Mouse (Mus musculus): ENCODE measurements at regions not wholly inside any gene's neighbourhood (a gene's known extent, or its start where the extent isn't known, plus 50 kb on each side); places are given as distances from the start of the nearest gene placed in this dataset.
A peak's percentile ranks its signal among the peaks of the same experiment; 100 is the strongest.

DNA sequence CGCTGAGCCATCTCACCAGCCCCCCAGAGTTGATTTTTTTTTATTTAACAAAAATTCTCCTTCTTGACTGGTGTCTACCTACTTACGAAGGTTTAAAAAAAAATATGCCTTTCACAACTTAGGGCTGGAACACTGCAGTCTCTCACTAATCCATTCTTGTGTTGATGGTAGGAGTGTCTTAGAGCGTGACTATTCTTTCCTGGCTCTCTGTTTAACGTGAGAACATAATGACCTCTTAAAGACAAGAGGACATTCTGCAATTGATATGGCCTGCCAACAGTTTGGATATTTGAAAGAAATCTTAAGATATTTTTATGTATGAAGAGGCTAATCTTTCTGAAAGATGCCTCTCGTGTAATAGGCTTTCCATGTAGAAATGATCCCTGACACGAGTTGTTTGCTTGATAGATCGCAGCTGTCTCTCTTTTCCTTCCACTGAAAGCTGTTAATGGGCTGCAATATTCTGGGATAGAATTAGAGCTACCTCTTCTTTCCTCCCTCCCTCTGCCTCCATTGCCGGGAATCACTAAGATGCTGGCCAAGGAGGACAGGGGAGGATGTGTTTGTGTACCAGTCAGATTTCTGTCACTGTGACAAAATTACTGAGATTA is 101.2 kb upstream of the Adra1d start:
- Histone ChIP-seq H3K36me3 (ENCODE audit: insufficient read depth) (no peaks in the 10 kb centered on the region), H3K27ac (ENCODE audit: low read depth, low read length) (no peak overlapping the region), H3K4me2 (ENCODE audit: low read depth) (no peak overlapping the region), H3K27me3 (ENCODE audit: insufficient read depth, low read length) (no peaks in the 10 kb centered on the region), H3K4me3 (ENCODE audit: low read depth, low read length) (no peak overlapping the region), H3K9ac (no peak overlapping the region), H3K4me1 (ENCODE audit: insufficient read depth) (no peaks in the 10 kb centered on the region), H3K9me3 (ENCODE audit: low read length) (no peaks in the 10 kb centered on the region)
- ATAC-seq (no peak), DNase-seq (no peak)
- no peak for TF ChIP-seq CTCF (IDR thresholded peaks at IDR 0.05; ENCODE audit: low read depth)
- WGBS: 78% methylated on average over 8 of the region's 8 CpGs

DNA sequence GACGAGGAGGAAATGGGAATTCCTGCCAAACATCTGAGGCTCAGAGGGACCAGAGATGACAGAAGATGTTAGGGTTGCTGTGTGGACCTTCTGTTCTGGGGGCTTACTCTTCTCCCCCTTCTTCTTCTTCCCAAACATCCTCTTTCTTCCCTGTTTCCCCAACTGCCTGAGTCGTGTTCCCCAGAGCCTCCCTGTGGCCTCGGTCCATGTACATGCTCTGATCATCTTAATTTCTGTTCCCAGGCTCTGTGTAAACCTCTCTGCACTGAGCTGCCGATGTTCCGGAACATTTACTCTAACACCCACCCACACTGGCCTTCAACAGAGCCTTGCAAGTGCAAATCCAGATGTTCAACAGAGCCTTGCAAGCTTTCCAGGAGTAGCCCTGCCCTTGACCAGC is 90.1 kb upstream of the Adra1d start:
- ATAC-seq: no peak
- no peak overlapping the region for H3K9ac ChIP-seq
- H3K9me3 ChIP-seq (ENCODE audit: low read length): no peaks in the 10 kb centered on the region
- TF ChIP-seq CTCF (IDR thresholded peaks at IDR 0.05; ENCODE audit: low read depth): no peak
- no peaks in the 10 kb centered on the region for H3K4me1 ChIP-seq (ENCODE audit: insufficient read depth)
- no peaks in the 10 kb centered on the region for H3K27me3 ChIP-seq (ENCODE audit: insufficient read depth, low read length)
- no peak overlapping the region for H3K27ac ChIP-seq (ENCODE audit: low read depth, low read length)
- WGBS: 77% methylated on average over 5 of the region's 5 CpGs
- H3K4me3 ChIP-seq (ENCODE audit: low read depth, low read length): no peak overlapping the region
- H3K36me3 ChIP-seq (ENCODE audit: insufficient read depth): no peaks in the 10 kb centered on the region
- DNase-seq: no peak
- H3K4me2 ChIP-seq (ENCODE audit: low read depth): no peak overlapping the region

DNA sequence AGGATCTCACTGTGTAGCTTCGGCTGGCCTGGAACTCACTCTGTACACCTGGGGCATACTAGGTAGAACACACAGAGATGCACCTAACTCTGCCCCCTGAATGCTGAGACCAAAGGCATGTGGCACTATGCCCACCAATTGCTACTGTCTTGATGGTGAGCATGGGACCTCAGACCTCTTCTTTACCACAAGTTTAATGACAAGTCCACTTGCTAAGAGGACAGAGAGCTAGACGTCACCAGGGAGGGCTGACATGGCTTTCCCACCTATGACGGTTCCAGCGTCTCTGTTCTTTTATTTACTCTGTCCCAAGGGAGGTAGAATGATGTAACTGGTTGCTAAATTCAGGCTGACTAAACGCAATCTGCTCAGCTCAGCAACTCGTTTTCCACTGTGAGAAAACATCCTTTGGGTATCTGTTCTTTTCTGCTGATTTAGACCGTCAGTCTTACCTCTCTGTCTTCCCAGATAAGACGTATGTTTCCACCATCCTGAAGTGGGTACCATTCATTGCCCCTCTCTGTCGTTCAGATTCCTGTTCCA is 88.6 kb upstream of the Adra1d start:
- Histone ChIP-seq H3K36me3 (ENCODE audit: insufficient read depth) (no peaks in the 10 kb centered on the region), H3K9ac (no peak overlapping the region)
- 75% methylated on average over 9 of the region's 9 CpGs for whole genome bisulfite sequencing

DNA sequence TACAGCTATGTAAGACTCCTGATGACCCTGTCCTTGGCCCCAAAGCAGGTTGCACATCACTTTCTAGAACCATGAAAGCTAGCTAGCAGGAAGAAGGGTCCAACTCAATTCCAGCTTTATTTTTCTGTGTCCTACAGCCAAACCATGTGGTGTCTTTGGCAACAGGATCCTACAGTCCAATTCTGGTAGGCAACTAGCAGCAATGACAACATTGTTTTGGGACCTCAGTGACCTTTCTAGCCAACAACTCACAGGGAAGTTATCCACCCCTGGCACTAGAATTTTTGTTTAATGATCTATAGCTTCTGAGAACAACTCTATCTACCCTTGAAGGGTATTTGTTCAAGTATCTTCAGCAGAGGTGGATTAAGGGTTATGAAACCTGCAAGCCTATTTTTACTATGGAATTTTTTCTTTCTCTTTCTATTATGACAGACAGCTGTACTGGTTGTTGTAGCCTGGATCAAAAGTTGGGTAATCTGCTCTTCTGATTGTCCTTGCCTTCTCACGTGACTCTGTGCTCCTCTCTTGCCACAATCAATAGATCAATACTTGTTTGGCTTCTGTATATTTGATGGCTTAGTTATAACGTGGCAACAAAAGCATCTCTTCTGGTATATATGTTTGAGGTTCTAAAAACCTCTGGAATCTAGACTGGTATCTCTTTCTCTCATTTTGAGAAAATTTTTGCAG is 82.2 kb upstream of the Adra1d start:
- no peak for ATAC-seq

More for the DNA sequence above, 88.6 kb upstream of the Adra1d start:
- no peak for DNase-seq
- Histone ChIP-seq H3K4me3 (ENCODE audit: low read depth, low read length) (no peak overlapping the region), H3K4me2 (ENCODE audit: low read depth) (no peak overlapping the region), H3K4me1 (ENCODE audit: insufficient read depth) (no peaks in the 10 kb centered on the region), H3K27ac (ENCODE audit: low read depth, low read length) (no peak overlapping the region), H3K9me3 (ENCODE audit: low read length) (no peaks in the 10 kb centered on the region), H3K27me3 (ENCODE audit: insufficient read depth, low read length) (no peaks in the 10 kb centered on the region)
- no peak for ATAC-seq
- TF ChIP-seq CTCF (IDR thresholded peaks at IDR 0.05; ENCODE audit: low read depth): no peak

DNA sequence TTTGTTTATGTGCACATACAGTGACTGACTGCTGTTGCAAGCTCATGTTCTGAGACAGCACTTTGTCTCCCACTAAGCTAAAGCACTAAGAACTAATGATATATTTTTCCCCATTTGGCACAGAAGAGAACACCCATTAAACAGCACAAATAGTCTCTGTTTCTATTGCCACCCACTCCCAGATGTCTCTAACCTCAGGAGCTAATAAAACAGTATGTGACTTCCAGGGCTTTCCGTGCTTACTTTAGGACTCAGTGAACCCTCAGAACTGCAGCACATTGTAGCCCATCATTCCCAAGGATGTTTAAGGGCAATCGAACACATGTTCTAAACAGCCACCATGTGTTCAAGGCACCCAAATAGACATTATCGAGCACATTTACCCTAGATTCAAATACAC is 80.4 kb upstream of the Adra1d start:
- Histone ChIP-seq H3K4me3 (ENCODE audit: low read depth, low read length) (no peak overlapping the region), H3K27me3 (ENCODE audit: insufficient read depth, low read length) (0 out of 2 replicates have a peak, but pooled peaks cover 2% of the 10 kb centered on the region), H3K4me2 (ENCODE audit: low read depth) (no peak overlapping the region), H3K36me3 (ENCODE audit: insufficient read depth) (no peaks in the 10 kb centered on the region), H3K9ac (no peak overlapping the region), H3K27ac (ENCODE audit: low read depth, low read length) (no peak overlapping the region), H3K9me3 (ENCODE audit: low read length) (no peaks in the 10 kb centered on the region), H3K4me1 (ENCODE audit: insufficient read depth) (no peaks in the 10 kb centered on the region)
- 95% methylated on average over 3 of the region's 3 CpGs for WGBS
- ATAC-seq (no peak), DNase-seq (no peak)
- TF ChIP-seq CTCF (IDR thresholded peaks at IDR 0.05; ENCODE audit: low read depth): no peak

More for the DNA sequence above, 82.2 kb upstream of the Adra1d start:
- no peaks in the 10 kb centered on the region for H3K9me3 ChIP-seq (ENCODE audit: low read length)
- H3K27me3 ChIP-seq (ENCODE audit: insufficient read depth, low read length): no peaks in the 10 kb centered on the region
- no peaks in the 10 kb centered on the region for H3K36me3 ChIP-seq (ENCODE audit: insufficient read depth)
- H3K4me2 ChIP-seq (ENCODE audit: low read depth): no peak overlapping the region
- DNase-seq: no peak
- no peaks in the 10 kb centered on the region for H3K4me1 ChIP-seq (ENCODE audit: insufficient read depth)
- 80% methylated on average over 2 of the region's 2 CpGs for WGBS
- no peak overlapping the region for H3K4me3 ChIP-seq (ENCODE audit: low read depth, low read length)
- H3K27ac ChIP-seq (ENCODE audit: low read depth, low read length): no peak overlapping the region
- H3K9ac ChIP-seq: no peak overlapping the region
- no peak for TF ChIP-seq CTCF (IDR thresholded peaks at IDR 0.05; ENCODE audit: low read depth)

DNA sequence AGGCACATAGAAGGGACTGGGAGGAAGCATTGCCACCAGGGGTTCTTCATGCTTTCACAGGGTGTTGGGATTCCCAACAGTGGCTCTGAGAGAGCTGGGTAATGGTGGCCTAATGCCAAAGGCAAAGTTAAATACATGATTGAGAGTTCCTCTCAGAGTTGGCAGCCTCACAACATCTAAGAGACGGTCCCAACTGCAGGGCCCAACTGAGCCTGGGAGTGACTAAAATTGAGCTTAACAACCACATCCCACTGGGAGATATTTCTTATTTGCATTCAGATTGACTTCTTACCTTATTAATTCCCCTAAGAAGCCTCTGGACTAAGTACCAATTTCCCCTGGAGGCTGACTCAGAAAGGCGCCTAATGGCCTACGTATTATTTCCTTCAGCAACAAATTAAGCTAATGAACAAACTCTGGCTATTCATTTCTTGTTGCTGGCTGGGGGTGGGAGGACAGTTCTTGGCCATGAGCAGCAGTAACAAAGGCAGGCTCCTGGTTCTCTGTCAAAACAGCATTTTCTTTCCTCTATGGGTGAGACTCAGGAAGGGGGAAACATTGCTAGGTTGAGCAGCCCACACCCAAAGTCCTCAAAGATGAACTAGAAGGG is 77.0 kb upstream of the Adra1d start:
- ATAC-seq (peak; percentile 29; the same call in 1 of the 2 replicates), DNase-seq (peak; percentile 12)
- H3K9me3 ChIP-seq (ENCODE audit: low read length): no peaks in the 10 kb centered on the region
- TF ChIP-seq CTCF (IDR thresholded peaks at IDR 0.05; ENCODE audit: low read depth): no peak
- H3K9ac ChIP-seq: no peak overlapping the region
- 23% methylated on average over 3 of the region's 3 CpGs for WGBS
- H3K4me1 ChIP-seq (ENCODE audit: insufficient read depth): no peaks in the 10 kb centered on the region
- no peak overlapping the region for H3K4me3 ChIP-seq (ENCODE audit: low read depth, low read length)
- H3K4me2 ChIP-seq (ENCODE audit: low read depth): no peak overlapping the region
- 0 out of 2 replicates have a peak, but pooled peaks cover 3% of the 10 kb centered on the region for H3K27me3 ChIP-seq (ENCODE audit: insufficient read depth, low read length)
- H3K27ac ChIP-seq (ENCODE audit: low read depth, low read length): no peak overlapping the region
- H3K36me3 ChIP-seq (ENCODE audit: insufficient read depth): no peaks in the 10 kb centered on the region

DNA sequence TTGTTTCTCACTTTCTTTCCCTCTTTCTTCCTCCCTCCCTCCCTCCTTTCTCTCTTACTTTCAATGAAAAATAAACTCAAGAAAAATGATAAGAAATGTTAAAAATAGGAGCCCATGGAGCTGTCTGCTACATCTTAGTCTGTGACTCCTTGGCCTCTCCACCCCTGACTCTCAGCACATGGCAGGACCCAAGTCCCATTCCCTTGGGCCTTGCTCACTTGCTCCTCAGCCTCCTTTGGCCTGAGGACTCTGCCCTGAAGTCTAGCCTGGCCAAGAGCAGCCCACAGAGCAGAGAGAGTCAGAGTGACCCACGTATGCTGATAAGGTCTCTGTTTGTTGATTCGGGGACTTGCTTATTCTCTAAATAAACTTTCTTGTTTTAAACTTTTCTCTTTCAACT is 73.7 kb upstream of the Adra1d start:
- H3K27me3 ChIP-seq (ENCODE audit: insufficient read depth, low read length): 0 out of 2 replicates have a peak, but pooled peaks cover 3% of the 10 kb centered on the region
- no peak overlapping the region for H3K27ac ChIP-seq (ENCODE audit: low read depth, low read length)
- WGBS: 82% methylated on average over 2 of the region's 2 CpGs
- H3K9ac ChIP-seq: no peak overlapping the region
- H3K36me3 ChIP-seq (ENCODE audit: insufficient read depth): no peaks in the 10 kb centered on the region
- TF ChIP-seq CTCF (IDR thresholded peaks at IDR 0.05; ENCODE audit: low read depth): no peak
- no peaks in the 10 kb centered on the region for H3K4me1 ChIP-seq (ENCODE audit: insufficient read depth)
- DNase-seq (no peak), ATAC-seq (no peak)
- H3K9me3 ChIP-seq (ENCODE audit: low read length): no peaks in the 10 kb centered on the region
- H3K4me2 ChIP-seq (ENCODE audit: low read depth): no peak overlapping the region
- no peak overlapping the region for H3K4me3 ChIP-seq (ENCODE audit: low read depth, low read length)
